Mouse (Mus musculus) hindbrain, embryonic 15.5 days (tissue): Measurements from ENCODE around the gene Kin. TPM values are rescaled to one million over a fixed set of nuclear protein-coding genes. Genes with fewer than 3 reads are reported as not detected.

Experiments
- ATAC-seq: fragments of 200-750 bp; cut with Nextera tagmentation; 2 replicates; pipeline ENCODE4 v1.8.0; 2017; ENCODE audit warnings: low read depth, moderate number of reproducible peaks, moderate TSS enrichment; ENCODE audit not compliant: low FRiP score
- H3K27ac ChIP-seq: fragments of 300-500 bp; sonication (generic); replicated peaks from 2 replicates; pipeline ENCODE4 v1.5.1; 2015; ENCODE audit warnings: mild to moderate bottlenecking, inconsistent platforms
- H3K27me3 ChIP-seq: fragments of 300-500 bp; sonication (generic); 2 replicates; pipeline ENCODE4 v1.6.1; 2015; ENCODE audit warnings: control low read depth, inconsistent platforms
- H3K36me3 ChIP-seq: fragments of 300-500 bp; sonication (generic); 2 replicates; pipeline ENCODE4 v1.6.1; 2015; ENCODE audit warnings: control low read depth, inconsistent platforms
- H3K4me1 ChIP-seq: fragments of 300-500 bp; sonication (generic); replicated peaks from 2 replicates; pipeline ENCODE4 v1.6.1; 2015; ENCODE audit warnings: control low read depth, inconsistent platforms
- H3K4me2 ChIP-seq: fragments of 300-500 bp; sonication (generic); 2 replicates; pipeline ENCODE4 v1.6.1; 2015; ENCODE audit warnings: moderate library complexity, mild to moderate bottlenecking, inconsistent platforms
- H3K4me3 ChIP-seq: fragments of 300-500 bp; sonication (generic); 2 replicates; pipeline ENCODE4 v1.5.1; 2015; ENCODE audit warnings: mild to moderate bottlenecking, inconsistent platforms
- H3K9ac ChIP-seq: fragments of 300-500 bp; sonication (generic); 2 replicates; pipeline ENCODE4 v1.6.1; 2015; ENCODE audit warnings: inconsistent platforms
- H3K9me3 ChIP-seq: fragments of 300-500 bp; sonication (generic); 2 replicates; pipeline ENCODE4 v1.6.1; 2016; ENCODE audit warnings: control low read depth, inconsistent platforms
- WGBS: fragments of 180-500 bp; shearing (Covaris S2); methylation state at CpG from one replicate; pipeline ENCODE4 v1.1.7; 2015; 5-methylcytosine and 5-hydroxymethylcytosine counted together
- polyA plus RNA-seq: library from polyadenylated mRNA; unstranded; fragments of >200 nt; fragmentation: Nextera tagmentation; extraction: Ambion mirVana; gene quantifications from 2 replicates; pipeline ENCODE4 v1.2.1, GENCODE M21; 2015

The Kin gene
- polyA plus RNA-seq, 1 experiment from 2014 or later, result 27.7 TPM

DNA sequence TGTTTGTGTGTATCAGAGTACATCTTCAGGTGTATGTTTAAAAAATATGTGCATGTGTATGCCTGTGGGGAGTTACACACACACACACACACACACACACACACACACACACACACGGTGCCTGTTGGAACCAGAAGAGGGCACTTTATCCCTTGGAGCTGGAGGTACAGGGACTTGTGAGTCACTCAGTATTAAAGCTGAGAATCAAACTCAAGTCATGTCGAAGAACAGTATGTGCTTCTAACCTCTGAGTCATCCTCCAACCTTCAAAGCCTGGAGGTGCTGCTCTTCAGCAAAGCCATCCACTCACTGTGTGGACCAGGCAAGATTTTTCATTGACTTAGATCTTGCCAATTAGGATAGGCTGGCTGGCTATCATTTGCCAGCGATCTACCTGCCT lies 41.4 kb downstream of the Kin start:
- no peaks in the 10 kb centered on the region for H3K27me3 ChIP-seq
- no peak overlapping the region for H3K9ac ChIP-seq
- WGBS, result 76% methylated on average over 3 of the region's 3 CpGs
- no peak overlapping the region for H3K27ac ChIP-seq
- no peak overlapping the region for H3K4me2 ChIP-seq
- no peaks in the 10 kb centered on the region for H3K36me3 ChIP-seq
- no peaks in the 10 kb centered on the region for H3K9me3 ChIP-seq
- no peak for ATAC-seq
- H3K4me1 ChIP-seq, result no peaks in the 10 kb centered on the region
- H3K4me3 ChIP-seq, result no peak overlapping the region

GRCm38 (mm10) chr2:10126122-10126521 lies 45.7 kb downstream of the Kin start:
- H3K4me1 ChIP-seq, result no peaks in the 10 kb centered on the region
- no peak overlapping the region for H3K4me3 ChIP-seq
- no peak for ATAC-seq
- no peak overlapping the region for H3K4me2 ChIP-seq
- H3K9ac ChIP-seq, result no peak overlapping the region
- H3K9me3 ChIP-seq, result no peaks in the 10 kb centered on the region
- WGBS, result 91% methylated on average over 4 of the region's 4 CpGs
- no peaks in the 10 kb centered on the region for H3K27me3 ChIP-seq
- no peak overlapping the region for H3K27ac ChIP-seq
- no peaks in the 10 kb centered on the region for H3K36me3 ChIP-seq

DNA sequence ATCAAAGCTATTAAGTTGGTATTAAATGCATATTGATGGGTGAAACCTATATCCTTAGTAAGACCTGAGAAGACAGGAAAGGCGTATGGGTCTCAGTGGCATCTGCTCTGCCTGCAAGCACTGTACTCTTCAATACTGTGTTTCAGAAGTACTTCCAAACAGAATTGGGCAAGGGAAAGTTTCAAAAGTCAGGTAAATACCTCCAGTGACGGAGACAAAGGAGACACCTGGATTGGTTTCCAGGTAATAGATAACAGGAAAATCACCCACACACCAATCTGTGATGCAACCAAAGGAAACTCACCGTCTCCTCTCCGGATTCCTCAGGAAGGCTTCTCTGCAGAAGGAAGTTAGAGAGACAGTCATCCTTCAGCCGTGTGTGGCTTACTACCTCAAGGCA lies 47.1 kb downstream of the Kin start:
- no peak for ATAC-seq
- WGBS, result 92% methylated on average over 5 of the region's 5 CpGs

DNA sequence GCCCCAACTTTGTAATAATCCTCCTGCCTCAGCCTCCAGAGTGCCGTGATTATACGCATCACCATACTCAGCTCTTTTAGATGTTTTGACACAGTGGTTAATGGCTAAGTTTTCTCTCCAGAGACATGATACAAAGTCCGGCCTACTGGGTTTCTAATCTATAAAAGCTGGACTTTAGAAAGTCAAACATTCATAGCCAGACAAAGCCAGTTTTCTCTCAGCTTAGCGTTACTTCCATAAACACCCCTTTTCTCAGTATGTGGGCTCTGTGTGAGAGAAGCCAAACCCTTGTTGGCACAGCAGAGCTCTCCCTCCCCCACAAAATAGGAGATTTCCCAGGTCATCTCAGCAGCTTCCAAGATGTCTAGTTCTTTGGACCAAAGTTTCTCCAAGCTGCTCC lies 48.2 kb downstream of the Kin start:
- Histone ChIP-seq H3K36me3 (no peaks in the 10 kb centered on the region), H3K4me3 (no peak overlapping the region), H3K27me3 (no peaks in the 10 kb centered on the region), H3K27ac (no peak overlapping the region), H3K9ac (no peak overlapping the region), H3K9me3 (no peaks in the 10 kb centered on the region), H3K4me2 (no peak overlapping the region), H3K4me1 (no peaks in the 10 kb centered on the region)
- ATAC-seq, result no peak
- 83% methylated on average over 4 of the region's 4 CpGs for WGBS

More for the DNA sequence above, 47.1 kb downstream of the Kin start:
- Histone ChIP-seq H3K4me3 (no peak overlapping the region), H3K4me2 (no peak overlapping the region), H3K9me3 (no peaks in the 10 kb centered on the region), H3K27ac (no peak overlapping the region), H3K4me1 (no peaks in the 10 kb centered on the region), H3K36me3 (no peaks in the 10 kb centered on the region), H3K27me3 (no peaks in the 10 kb centered on the region), H3K9ac (no peak overlapping the region)

- Histone ChIP-seq H3K36me3 (no peaks in the 10 kb centered on the region), H3K4me3 (no peak overlapping the region), H3K4me1 (no peaks in the 10 kb centered on the region), H3K27me3 (no peaks in the 10 kb centered on the region), H3K9me3 (no peaks in the 10 kb centered on the region), H3K9ac (no peak overlapping the region), H3K4me2 (no peak overlapping the region), H3K27ac (no peak overlapping the region)
- WGBS, result 80% methylated on average over 8 of the region's 8 CpGs
- ATAC-seq, result no peak
Observed at GRCm38 (mm10) chr2:10130341-10130990, 50.1 kb downstream of the Kin start.

DNA sequence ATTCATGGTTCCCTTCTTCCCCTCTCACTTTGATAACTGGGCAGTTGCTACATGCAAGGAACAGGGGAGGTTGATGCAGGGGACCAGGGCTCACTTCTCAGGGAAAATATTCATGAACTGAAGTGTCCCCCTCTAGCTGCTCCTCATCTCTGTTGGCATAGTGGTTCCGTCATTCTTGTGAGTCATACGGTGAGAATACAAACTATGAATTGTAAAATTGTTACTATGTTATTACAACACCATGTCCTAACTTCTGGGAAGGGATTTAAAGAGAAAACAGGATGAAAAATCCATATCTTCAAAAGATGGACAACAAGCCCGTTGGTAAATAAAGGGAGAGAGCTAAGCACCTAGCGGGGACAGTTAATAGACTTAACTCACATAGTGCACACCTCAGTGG lies 50.9 kb downstream of the Kin start, which contains the start of gene Itih2:
Gene Itih2, minus strand, starts transcription at position 101 of the 400 bp plus-strand sequence.
- WGBS, result 95% methylated on average over 4 of the region's 4 CpGs
- H3K36me3 ChIP-seq, result no peaks in the 10 kb centered on the region
- ATAC-seq, result no peak

GRCm38 (mm10) chr2:10132128-10132527 lies 51.7 kb downstream of the Kin start:
- Histone ChIP-seq H3K27me3 (no peaks in the 10 kb centered on the region), H3K4me2 (no peak overlapping the region), H3K27ac (no peak overlapping the region), H3K4me3 (no peak overlapping the region), H3K9me3 (no peaks in the 10 kb centered on the region), H3K36me3 (no peaks in the 10 kb centered on the region), H3K4me1 (no peaks in the 10 kb centered on the region), H3K9ac (no peak overlapping the region)
- ATAC-seq, result no peak
- 98% methylated on average over 1 of the region's 1 CpGs for WGBS

More for the DNA sequence above, 50.9 kb downstream of the Kin start, which contains the start of gene Itih2:
- H3K4me1 ChIP-seq, result no peaks in the 10 kb centered on the region
- no peak within 1 kb of the TSS for H3K4me2 ChIP-seq
- no peak within 1 kb of the TSS for H3K4me3 ChIP-seq
- H3K27me3 ChIP-seq, result no peaks in the 10 kb centered on the region
- no peak within 1 kb of the TSS for H3K27ac ChIP-seq
- H3K9me3 ChIP-seq, result no peaks in the 10 kb centered on the region
- no peak within 1 kb of the TSS for H3K9ac ChIP-seq

GRCm38 (mm10) chr2:10133941-10134340 lies 53.5 kb downstream of the Kin start:
- WGBS, result 77% methylated on average over 6 of the region's 6 CpGs
- Histone ChIP-seq H3K9ac (no peak overlapping the region), H3K36me3 (no peaks in the 10 kb centered on the region), H3K4me1 (no peaks in the 10 kb centered on the region), H3K4me2 (no peak overlapping the region), H3K27ac (no peak overlapping the region), H3K4me3 (no peak overlapping the region), H3K27me3 (no peaks in the 10 kb centered on the region), H3K9me3 (no peaks in the 10 kb centered on the region)
- ATAC-seq, result no peak

GRCm38 (mm10) chr2:10137320-10137719 lies 56.9 kb downstream of the Kin start:
- ATAC-seq, result no peak
- H3K27me3 ChIP-seq, result no peaks in the 10 kb centered on the region

DNA sequence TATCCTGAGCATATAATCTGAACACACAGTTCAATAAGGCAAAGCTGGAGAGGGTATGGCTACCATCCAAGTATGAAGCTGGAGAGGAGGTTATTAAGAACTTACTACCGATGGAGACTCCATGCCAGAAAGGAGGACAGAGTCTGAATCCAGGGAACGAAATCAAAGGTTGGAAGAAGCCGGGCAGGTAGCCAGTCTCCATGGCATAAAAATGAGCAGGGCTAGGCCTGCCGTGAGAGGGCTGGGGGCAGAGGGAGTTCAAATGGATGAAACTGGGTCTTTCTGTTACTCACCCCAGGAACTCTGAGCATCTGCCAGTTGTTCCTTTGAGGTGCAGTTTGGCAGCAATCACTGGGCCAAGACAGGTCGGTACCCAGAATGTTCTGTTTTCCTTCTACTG lies 60.1 kb downstream of the Kin start:
- Histone ChIP-seq H3K9me3 (no peaks in the 10 kb centered on the region), H3K27me3 (no peaks in the 10 kb centered on the region), H3K4me3 (no peak overlapping the region), H3K4me1 (no peaks in the 10 kb centered on the region), H3K4me2 (no peak overlapping the region), H3K27ac (no peak overlapping the region), H3K9ac (no peak overlapping the region), H3K36me3 (no peaks in the 10 kb centered on the region)
- WGBS, result 65% methylated on average over 5 of the region's 5 CpGs
- ATAC-seq, result no peak

More at GRCm38 (mm10) chr2:10137320-10137719, 56.9 kb downstream of the Kin start:
- WGBS, result 90% methylated on average over 2 of the region's 2 CpGs
- Histone ChIP-seq H3K27ac (no peak overlapping the region), H3K4me1 (no peaks in the 10 kb centered on the region), H3K9ac (no peak overlapping the region), H3K4me2 (no peak overlapping the region), H3K36me3 (no peaks in the 10 kb centered on the region), H3K4me3 (no peak overlapping the region), H3K9me3 (no peaks in the 10 kb centered on the region)

Other genes starting within 250 kb of the Kin start
- gene 4930412O13Rik, start 199.3 kb upstream of the Kin start, polyA plus RNA-seq, result 0.45 and 0.48 TPM in 2 replicates
- 0.69 and 1.2 TPM in 2 replicates for gene 9230102O04Rik, start 191.1 kb upstream of the Kin start, polyA plus RNA-seq
- 28.8 and 32.3 TPM in 2 replicates for gene Gata3, start 190.6 kb upstream of the Kin start, polyA plus RNA-seq
- 12.4 and 13.3 TPM in 2 replicates for gene Taf3, start 32.0 kb upstream of the Kin start, polyA plus RNA-seq
- gene Atp5c1, start 83 bp upstream of the Kin start, polyA plus RNA-seq, result 565 and 586 TPM in 2 replicates
- 3.4 and 6.4 TPM in 2 replicates for gene Itih2, start 50.8 kb downstream of the Kin start, polyA plus RNA-seq
- 8.6 and 9.3 TPM in 2 replicates for gene Itih5, start 73.0 kb downstream of the Kin start, polyA plus RNA-seq